Mouse (Mus musculus): ENCODE data around the gene Dppa3. TPM values are rescaled to one million over a fixed set of nuclear protein-coding genes. Genes with fewer than 3 reads are reported as not detected.
A peak's percentile ranks its signal among the peaks of the same experiment; 100 is the strongest.

Dppa3 gene
- total and polyA plus RNA-seq, 3 experiments, result not detected

DNA sequence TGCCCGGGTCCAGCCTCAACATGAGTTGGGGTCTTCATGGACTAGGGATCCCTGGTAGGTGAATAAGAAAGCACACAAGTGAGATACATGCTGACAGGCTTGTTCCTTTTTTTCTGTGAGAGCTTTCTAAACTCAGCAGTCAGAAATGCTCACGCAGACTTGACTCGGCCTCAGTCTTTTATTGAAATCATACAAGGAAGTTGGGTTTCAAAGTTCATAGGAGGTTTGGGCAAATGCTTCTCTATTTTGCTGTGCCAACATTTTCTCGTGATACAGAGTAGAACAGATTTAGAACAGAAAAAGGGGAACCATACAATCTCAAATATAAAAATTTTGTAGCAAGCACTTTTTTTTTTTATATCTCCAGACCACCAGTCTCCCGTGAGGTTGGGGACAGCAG lies 31.4 kb downstream of the Dppa3 start:
- H3K36me3 ChIP-seq (replicated peaks), result no peaks in the 10 kb centered on the region
- no peak for ATAC-seq (ENCODE audit: extremely low read depth, insufficient number of reproducible peaks, low FRiP score, poor library complexity, severe bottlenecking)
- TF ChIP-seq POLR2AphosphoS5 (IDR thresholded peaks at IDR 0.05; ENCODE audit: insufficient replicate concordance, low read depth, low read length) (no peak), GATA2 (IDR thresholded peaks at IDR 0.05; ENCODE audit: borderline replicate concordance, low read depth, low read length) (no peak), CTCF (IDR thresholded peaks at IDR 0.05; ENCODE audit: low read depth, low read length) (no peak), TAL1 (conservative IDR thresholded peaks at IDR 0.05; ENCODE audit: low read depth, low read length) (no peak), GATA1 (IDR thresholded peaks at IDR 0.05; ENCODE audit: borderline replicate concordance, low read length) (no peak)

DNA sequence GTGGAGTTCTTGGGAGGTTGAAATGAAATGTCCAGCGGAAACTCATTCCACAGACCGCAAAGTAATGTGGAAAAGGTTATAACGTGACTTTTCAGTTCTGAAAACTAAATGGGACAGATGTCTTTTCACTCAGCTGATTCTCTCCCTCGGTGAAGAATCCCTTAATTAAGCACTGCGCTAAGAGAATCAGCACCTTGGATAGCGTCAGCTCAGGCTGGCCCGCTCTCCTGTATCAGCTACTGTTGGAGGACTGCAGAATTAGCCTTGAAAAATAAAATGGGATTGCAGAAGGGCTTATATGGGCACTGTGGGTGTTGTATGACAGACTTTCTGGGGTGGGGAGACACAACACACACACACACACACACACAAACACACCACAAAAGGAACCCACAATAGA lies 33.4 kb downstream of the Dppa3 start:
- TF ChIP-seq GATA1 (IDR thresholded peaks at IDR 0.05; ENCODE audit: borderline replicate concordance, low read length) (no peak), CTCF (IDR thresholded peaks at IDR 0.05; ENCODE audit: low read depth, low read length) (no peak), TAL1 (conservative IDR thresholded peaks at IDR 0.05; ENCODE audit: low read depth, low read length) (no peak), POLR2AphosphoS5 (IDR thresholded peaks at IDR 0.05; ENCODE audit: insufficient replicate concordance, low read depth, low read length) (no peak), GATA2 (IDR thresholded peaks at IDR 0.05; ENCODE audit: borderline replicate concordance, low read depth, low read length) (no peak)
- no peaks in the 10 kb centered on the region for H3K9me3 ChIP-seq (replicated peaks)
- no peak for DNase-seq (ENCODE audit: low spot score)
- no peaks in the 10 kb centered on the region for H3K4me1 ChIP-seq (ENCODE audit: insufficient read depth, low read depth, low read length)
- H3K4me3 ChIP-seq (ENCODE audit: low read depth, low read length), result no peak overlapping the region
- no peaks in the 10 kb centered on the region for H3K27me3 ChIP-seq (ENCODE audit: insufficient read depth, low read length)
- ATAC-seq (ENCODE audit: extremely low read depth, insufficient number of reproducible peaks, low FRiP score, poor library complexity, severe bottlenecking), result no peak
- no peaks in the 10 kb centered on the region for H3K36me3 ChIP-seq (replicated peaks)

More for the DNA sequence above, 31.4 kb downstream of the Dppa3 start:
- H3K4me1 ChIP-seq (ENCODE audit: insufficient read depth, low read depth, low read length), result no peaks in the 10 kb centered on the region
- no peak overlapping the region for H3K4me3 ChIP-seq (ENCODE audit: low read depth, low read length)
- no peak for DNase-seq (ENCODE audit: low spot score)
- H3K9me3 ChIP-seq (replicated peaks), result no peaks in the 10 kb centered on the region
- no peaks in the 10 kb centered on the region for H3K27me3 ChIP-seq (ENCODE audit: insufficient read depth, low read length)

DNA sequence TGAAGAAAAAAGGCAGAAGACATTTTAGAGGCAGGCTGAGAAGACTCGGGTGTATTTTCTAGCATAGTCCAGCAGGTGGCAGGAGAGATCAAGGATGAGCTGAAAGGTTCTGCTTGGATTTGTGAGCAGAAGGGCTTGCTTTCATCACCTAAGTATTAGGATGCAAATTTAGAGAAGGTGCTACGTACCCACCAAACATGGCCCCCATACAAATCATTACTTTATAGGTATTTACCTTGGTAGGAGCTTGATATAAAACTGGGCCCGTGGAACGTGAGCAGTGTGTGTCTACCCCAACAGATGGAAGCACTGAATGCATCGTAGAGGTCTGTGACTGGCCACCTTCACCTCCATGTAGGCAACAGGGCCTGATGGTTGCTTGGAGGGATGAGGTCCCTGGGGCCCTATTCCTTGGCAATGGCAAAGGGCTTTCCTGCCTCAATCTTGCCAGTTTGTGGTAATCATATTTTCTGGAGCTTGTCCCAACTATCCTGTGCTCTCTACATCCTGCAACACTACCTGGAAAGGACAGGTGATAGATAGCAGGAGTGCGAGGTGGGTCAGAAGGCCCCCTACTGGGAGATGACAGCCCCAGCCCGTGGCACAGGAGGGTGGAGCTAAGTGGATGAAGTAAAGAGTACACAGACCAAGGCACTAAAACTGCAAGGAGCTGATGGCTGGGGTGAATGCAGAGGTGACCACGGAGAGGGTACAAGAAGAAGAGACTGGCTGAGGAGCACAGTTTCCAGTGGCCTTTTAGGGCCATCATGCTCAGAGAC lies 34.6 kb downstream of the Dppa3 start:
- H3K27me3 ChIP-seq (ENCODE audit: insufficient read depth, low read length), result no peaks in the 10 kb centered on the region
- H3K9me3 ChIP-seq (replicated peaks), result no peaks in the 10 kb centered on the region
- H3K4me3 ChIP-seq (ENCODE audit: low read depth, low read length), result no peak overlapping the region
- no peak for ATAC-seq (ENCODE audit: extremely low read depth, insufficient number of reproducible peaks, low FRiP score, poor library complexity, severe bottlenecking)
- peak; percentile 43 for TF ChIP-seq CTCF (IDR thresholded peaks at IDR 0.05; ENCODE audit: low read depth, low read length)
- TF ChIP-seq TAL1 (conservative IDR thresholded peaks at IDR 0.05; ENCODE audit: low read depth, low read length), result no peak
- TF ChIP-seq POLR2AphosphoS5 (IDR thresholded peaks at IDR 0.05; ENCODE audit: insufficient replicate concordance, low read depth, low read length), result no peak
- no peak for TF ChIP-seq GATA1 (IDR thresholded peaks at IDR 0.05; ENCODE audit: borderline replicate concordance, low read length)
- no peaks in the 10 kb centered on the region for H3K36me3 ChIP-seq (replicated peaks)
- DNase-seq (ENCODE audit: low spot score), result no peak
- no peaks in the 10 kb centered on the region for H3K4me1 ChIP-seq (ENCODE audit: insufficient read depth, low read depth, low read length)

DNA sequence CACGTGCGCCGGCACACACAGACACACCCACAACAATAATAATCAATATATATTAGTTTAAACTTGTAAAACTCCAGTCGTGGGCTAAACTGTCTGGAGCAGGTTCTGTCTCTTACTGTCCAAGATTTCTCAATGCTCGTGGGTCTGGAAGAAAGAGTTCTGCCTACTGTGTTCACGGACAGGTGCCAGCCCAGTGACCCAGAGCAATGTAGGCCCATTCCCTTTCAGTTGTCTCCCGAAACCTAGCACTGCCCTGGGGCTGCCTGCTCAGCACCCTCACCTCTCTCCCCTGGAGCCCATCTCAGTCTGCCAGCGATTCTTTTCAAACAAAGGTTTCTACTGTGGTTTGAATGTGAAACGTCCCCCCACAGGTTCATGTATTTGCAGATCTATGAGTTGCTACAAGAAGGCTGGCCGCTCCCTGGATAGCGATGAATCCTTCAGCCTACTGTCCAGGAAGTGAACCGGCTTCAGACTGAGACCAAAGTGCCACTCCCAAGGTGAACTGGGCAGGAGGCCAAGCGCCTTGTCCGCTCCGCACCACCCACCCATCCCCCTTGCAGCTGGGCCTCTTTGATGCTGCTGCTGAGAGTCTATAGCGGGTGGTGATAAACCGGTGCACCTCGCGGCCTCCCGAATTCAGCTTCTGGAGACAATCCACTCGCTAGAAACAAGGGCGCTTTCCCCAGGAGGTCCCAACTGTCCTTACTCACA lies 36.5 kb downstream of the Dppa3 start:
- no peak for ATAC-seq (ENCODE audit: extremely low read depth, insufficient number of reproducible peaks, low FRiP score, poor library complexity, severe bottlenecking)
- TF ChIP-seq TAL1 (conservative IDR thresholded peaks at IDR 0.05; ENCODE audit: low read depth, low read length), result no peak
- TF ChIP-seq POLR2AphosphoS5 (IDR thresholded peaks at IDR 0.05; ENCODE audit: insufficient replicate concordance, low read depth, low read length), result no peak
- TF ChIP-seq CTCF (IDR thresholded peaks at IDR 0.05; ENCODE audit: low read depth, low read length), result no peak
- TF ChIP-seq GATA1 (IDR thresholded peaks at IDR 0.05; ENCODE audit: borderline replicate concordance, low read length), result no peak
- TF ChIP-seq GATA2 (IDR thresholded peaks at IDR 0.05; ENCODE audit: borderline replicate concordance, low read depth, low read length), result no peak
- Histone ChIP-seq H3K9me3 (replicated peaks) (no peaks in the 10 kb centered on the region), H3K4me3 (ENCODE audit: low read depth, low read length) (no peak overlapping the region), H3K4me1 (ENCODE audit: insufficient read depth, low read depth, low read length) (no peaks in the 10 kb centered on the region), H3K27me3 (ENCODE audit: insufficient read depth, low read length) (no peaks in the 10 kb centered on the region), H3K36me3 (replicated peaks) (no peaks in the 10 kb centered on the region)
- no peak for DNase-seq (ENCODE audit: low spot score)

DNA sequence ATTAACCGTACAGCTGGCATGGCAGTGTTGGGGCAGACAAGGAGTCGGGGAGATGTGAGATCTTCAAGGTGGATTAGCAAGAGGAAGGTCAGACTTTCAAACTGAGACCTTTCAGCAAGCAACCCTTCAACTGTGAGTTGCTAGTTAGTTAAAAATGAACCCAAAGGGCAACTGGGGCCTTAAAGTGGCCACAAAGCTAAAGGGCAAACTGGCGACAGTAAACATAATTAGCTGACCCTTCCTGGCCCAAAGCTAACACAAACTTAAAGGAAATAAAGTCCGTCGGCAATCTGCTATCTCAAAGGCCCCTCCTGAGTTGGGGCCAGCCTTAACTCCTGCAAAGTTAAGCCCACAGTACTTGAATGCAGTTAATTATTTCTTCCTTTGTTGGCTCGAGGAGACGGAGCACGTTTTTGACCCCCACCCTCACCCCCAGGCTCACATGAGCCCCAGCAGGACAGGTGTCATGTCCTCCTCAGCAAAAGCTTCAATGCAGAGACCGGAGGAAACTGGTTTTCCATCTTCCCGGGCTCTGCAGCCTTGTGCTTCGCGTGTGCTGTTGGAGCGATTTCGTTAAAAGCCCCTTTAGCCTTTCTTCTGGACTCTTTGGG lies 37.5 kb downstream of the Dppa3 start:
- H3K9me3 ChIP-seq (replicated peaks), result no peaks in the 10 kb centered on the region
- DNase-seq (ENCODE audit: low spot score) (no peak), ATAC-seq (ENCODE audit: extremely low read depth, insufficient number of reproducible peaks, low FRiP score, poor library complexity, severe bottlenecking) (no peak)
- no peaks in the 10 kb centered on the region for H3K36me3 ChIP-seq (replicated peaks)
- no peaks in the 10 kb centered on the region for H3K4me1 ChIP-seq (ENCODE audit: insufficient read depth, low read depth, low read length)
- H3K27me3 ChIP-seq (ENCODE audit: insufficient read depth, low read length), result no peaks in the 10 kb centered on the region
- TF ChIP-seq TAL1 (conservative IDR thresholded peaks at IDR 0.05; ENCODE audit: low read depth, low read length) (no peak), CTCF (IDR thresholded peaks at IDR 0.05; ENCODE audit: low read depth, low read length) (no peak), GATA2 (IDR thresholded peaks at IDR 0.05; ENCODE audit: borderline replicate concordance, low read depth, low read length) (no peak), POLR2AphosphoS5 (IDR thresholded peaks at IDR 0.05; ENCODE audit: insufficient replicate concordance, low read depth, low read length) (no peak), GATA1 (IDR thresholded peaks at IDR 0.05; ENCODE audit: borderline replicate concordance, low read length) (no peak)
- no peak overlapping the region for H3K4me3 ChIP-seq (ENCODE audit: low read depth, low read length)

DNA sequence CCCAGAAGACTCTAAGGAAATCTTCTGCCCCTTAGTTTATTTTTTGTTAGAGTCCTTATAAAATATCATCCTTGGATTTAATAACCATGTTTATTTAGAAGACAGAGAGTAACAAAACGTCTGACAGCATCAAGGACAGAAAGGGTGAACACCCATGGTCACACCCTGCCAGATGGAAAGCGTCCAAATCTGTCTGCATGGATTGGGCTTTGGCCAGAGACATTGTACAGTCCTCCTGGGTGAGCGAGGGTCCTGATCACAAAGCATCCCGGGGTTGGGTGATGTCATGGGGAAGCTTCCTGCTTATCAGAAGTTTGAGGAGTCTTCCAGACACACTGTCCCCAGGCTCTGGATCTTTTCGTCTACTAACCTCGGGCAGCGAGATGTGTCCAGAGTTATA lies 39.7 kb downstream of the Dppa3 start:
- Histone ChIP-seq H3K9me3 (replicated peaks) (no peaks in the 10 kb centered on the region), H3K36me3 (replicated peaks) (no peaks in the 10 kb centered on the region), H3K4me1 (ENCODE audit: insufficient read depth, low read depth, low read length) (no peaks in the 10 kb centered on the region), H3K27me3 (ENCODE audit: insufficient read depth, low read length) (no peaks in the 10 kb centered on the region), H3K4me3 (ENCODE audit: low read depth, low read length) (no peak overlapping the region)
- DNase-seq (ENCODE audit: low spot score), result no peak
- ATAC-seq (ENCODE audit: extremely low read depth, insufficient number of reproducible peaks, low FRiP score, poor library complexity, severe bottlenecking), result no peak
- no peak for TF ChIP-seq GATA2 (IDR thresholded peaks at IDR 0.05; ENCODE audit: borderline replicate concordance, low read depth, low read length)
- no peak for TF ChIP-seq CTCF (IDR thresholded peaks at IDR 0.05; ENCODE audit: low read depth, low read length)
- no peak for TF ChIP-seq GATA1 (IDR thresholded peaks at IDR 0.05; ENCODE audit: borderline replicate concordance, low read length)
- TF ChIP-seq POLR2AphosphoS5 (IDR thresholded peaks at IDR 0.05; ENCODE audit: insufficient replicate concordance, low read depth, low read length), result no peak
- TF ChIP-seq TAL1 (conservative IDR thresholded peaks at IDR 0.05; ENCODE audit: low read depth, low read length), result no peak
